Mouse (Mus musculus) ES-Bruce4 (cell line): ENCODE measurements around the gene Cxcl2. TPM values are rescaled to one million over a fixed set of nuclear protein-coding genes. Genes with fewer than 3 reads are reported as not detected.

Experiments used
- H3K27ac ChIP-seq: 2 replicates; pipeline ENCODE4 v1.5.1; 2012; ENCODE audit warnings: low read length, inconsistent platforms; ENCODE audit not compliant: insufficient read depth
- H3K27me3 ChIP-seq: 2 replicates; pipeline ENCODE4 v1.6.1; 2012; ENCODE audit warnings: mild to moderate bottlenecking, low read length, inconsistent platforms; ENCODE audit not compliant: control insufficient read depth, poor library complexity, insufficient read depth, severe bottlenecking
- H3K36me3 ChIP-seq: 2 replicates; pipeline ENCODE4 v1.6.1; 2012; ENCODE audit warnings: inconsistent platforms, mild to moderate bottlenecking, low read length, moderate library complexity; ENCODE audit not compliant: control insufficient read depth, poor library complexity, insufficient read depth, severe bottlenecking
- H3K4me1 ChIP-seq: one replicate; pipeline ENCODE4 v1.8.1; 2011; ENCODE audit warnings: low read length; ENCODE audit not compliant: control insufficient read depth, insufficient read depth
- H3K4me3 ChIP-seq: 2 replicates; pipeline ENCODE4 v1.5.1; 2011; ENCODE audit warnings: low read depth, mild to moderate bottlenecking, low read length
- H3K9ac ChIP-seq: 2 replicates; pipeline ENCODE4 v1.6.1; 2012; ENCODE audit warnings: low read depth, mild to moderate bottlenecking, inconsistent platforms; ENCODE audit not compliant: poor library complexity, severe bottlenecking
- H3K9me3 ChIP-seq: replicated peaks from 2 replicates; pipeline ENCODE4 v1.6.1; 2012; ENCODE audit warnings: mild to moderate bottlenecking, low read length, inconsistent platforms; ENCODE audit not compliant: control insufficient read depth, poor library complexity, insufficient read depth, severe bottlenecking
- CTCF ChIP-seq: IDR thresholded peaks from one replicate; pipeline ENCODE4 v1.8.1; 2011; ENCODE audit warnings: low read depth, low read length
- EP300 ChIP-seq: IDR thresholded peaks from 2 replicates; pipeline ENCODE4 v1.6.1; 2011; ENCODE audit warnings: low read depth, low read length; ENCODE audit not compliant: insufficient read depth
- POLR2A ChIP-seq: IDR thresholded peaks from one replicate; pipeline ENCODE4 v1.8.1; 2011; ENCODE audit warnings: low read length; ENCODE audit not compliant: insufficient read depth
- polyA plus RNA-seq: library from polyadenylated mRNA; stranded (reverse); fragments of >200 nt; gene quantifications from 2 replicates; pipeline ENCODE4 v1.2.4, GENCODE M21; 2011; ENCODE audit warnings: low read depth; ENCODE audit not compliant: missing spikeins, insufficient read depth, insufficient read length

Cxcl2 gene
- polyA plus RNA-seq, 1 experiment: not detected

DNA sequence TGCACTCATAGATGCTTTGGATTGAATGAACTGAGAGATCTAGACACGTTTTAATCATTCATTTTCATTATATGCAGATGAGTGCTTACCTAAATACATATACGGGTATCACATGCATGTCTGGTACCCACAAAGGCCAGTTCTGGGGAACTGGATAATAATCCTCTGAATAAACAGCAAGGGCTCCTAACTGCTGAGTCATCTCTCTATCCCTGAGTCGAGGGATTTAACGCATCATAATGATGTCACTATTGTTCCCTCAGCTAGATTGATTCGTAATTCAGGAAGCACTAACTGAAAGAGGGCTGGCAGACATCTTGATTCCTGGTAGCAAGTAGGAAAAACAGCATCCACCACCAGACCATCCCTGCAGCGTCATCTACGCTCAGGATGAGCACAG is 3.0 kb upstream of the Cxcl2 start:
- H3K36me3 ChIP-seq: no peaks in the 10 kb centered on the region

DNA sequence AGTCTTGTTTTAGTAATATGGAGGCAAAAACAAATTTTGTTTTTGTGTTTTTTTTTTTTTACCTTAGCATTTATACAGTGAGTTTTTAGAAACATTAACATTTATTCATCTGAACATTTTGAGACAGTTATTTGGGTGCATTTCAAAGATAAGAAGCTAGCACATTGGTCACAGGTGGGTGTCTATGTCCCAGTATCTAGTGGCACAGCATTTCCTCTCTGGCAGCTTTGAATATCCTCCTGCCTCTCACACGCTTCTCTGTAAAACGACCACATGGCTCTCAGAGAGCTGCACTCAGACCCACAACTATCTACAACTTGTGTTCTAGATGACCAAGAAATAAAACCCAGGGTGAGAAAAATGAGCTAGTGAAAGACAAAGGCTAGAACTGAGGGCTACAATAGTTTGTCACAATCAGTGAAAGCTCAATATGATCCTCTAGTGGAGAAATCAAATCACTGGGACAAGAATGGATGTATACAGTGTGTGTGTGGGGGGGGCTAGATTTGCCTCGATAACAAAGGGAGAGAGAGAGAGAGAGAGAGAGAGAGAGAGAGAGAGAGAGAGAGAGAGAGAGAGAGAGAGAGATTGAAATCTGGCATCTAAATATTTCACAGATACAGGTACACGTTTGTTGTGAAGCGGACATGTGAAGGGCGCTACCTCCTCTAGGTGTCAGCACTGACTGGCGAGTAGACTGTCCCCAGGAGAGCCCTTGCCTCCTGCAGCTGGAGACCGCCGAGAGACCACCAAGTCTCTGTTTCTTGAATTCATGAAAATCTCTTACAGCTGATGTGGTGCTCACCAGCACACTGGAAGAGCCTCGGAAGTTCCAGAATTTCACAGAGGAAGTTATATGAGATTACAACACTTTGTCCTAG is 1.1 kb upstream of the Cxcl2 start:
- Histone ChIP-seq H3K27ac (no peak overlapping the region), H3K9ac (no peak overlapping the region), H3K4me1 (no peaks in the 10 kb centered on the region), H3K4me3 (no peak overlapping the region), H3K9me3 (no peaks in the 10 kb centered on the region), H3K27me3 (no peaks in the 10 kb centered on the region), H3K36me3 (no peaks in the 10 kb centered on the region)
- TF ChIP-seq CTCF: peak; percentile 50
- TF ChIP-seq EP300: no peak

More for the DNA sequence above, 3.0 kb upstream of the Cxcl2 start:
- Histone ChIP-seq H3K27ac (no peak overlapping the region), H3K4me3 (no peak overlapping the region), H3K4me1 (no peaks in the 10 kb centered on the region), H3K9ac (no peak overlapping the region), H3K27me3 (no peaks in the 10 kb centered on the region), H3K9me3 (no peaks in the 10 kb centered on the region)
- no peak for TF ChIP-seq EP300
- TF ChIP-seq CTCF: no peak
- no peak for TF ChIP-seq POLR2A

DNA sequence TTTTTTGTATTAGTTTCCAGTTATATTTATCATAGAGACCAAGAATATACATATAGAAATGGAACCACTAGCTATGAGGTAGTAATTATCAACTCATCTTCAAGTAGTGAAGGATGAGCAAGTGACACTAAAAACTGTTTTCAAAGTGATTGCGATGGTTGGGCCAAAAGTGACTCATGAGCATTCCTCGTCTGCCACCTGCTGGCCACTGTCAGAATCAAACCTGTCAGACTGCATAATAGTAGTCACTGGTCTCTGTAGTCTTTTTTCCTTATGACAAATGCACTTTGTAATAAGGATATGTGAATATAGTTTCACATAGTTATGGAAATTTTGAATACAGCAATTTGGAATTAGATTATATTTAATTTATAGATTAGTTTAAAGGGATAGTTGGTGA is 5.3 kb downstream of the Cxcl2 start:
- H3K9me3 ChIP-seq: no peaks in the 10 kb centered on the region

DNA sequence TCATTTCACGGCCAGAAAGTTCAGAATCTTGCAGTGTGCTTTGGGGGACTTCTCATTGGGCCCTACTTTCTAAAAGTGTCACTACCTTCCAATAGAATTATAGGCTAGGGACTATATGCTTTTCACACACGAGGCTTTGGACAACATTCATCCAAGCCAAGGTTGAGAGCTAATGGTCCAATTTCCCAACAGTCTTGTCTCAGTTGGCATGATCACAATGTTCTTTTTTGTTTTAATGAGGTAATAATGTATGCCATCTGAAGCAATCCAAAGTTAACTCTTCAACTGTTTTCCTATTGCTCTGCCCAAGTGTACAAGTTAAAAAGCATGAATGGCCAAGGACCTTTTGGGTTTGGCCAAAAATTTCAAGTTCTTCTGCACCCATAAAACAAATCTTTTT is 15.8 kb downstream of the Cxcl2 start:
- Histone ChIP-seq H3K9ac (no peak overlapping the region), H3K27ac (no peak overlapping the region), H3K36me3 (no peaks in the 10 kb centered on the region), H3K4me3 (no peak overlapping the region), H3K4me1 (no peaks in the 10 kb centered on the region), H3K9me3 (no peaks in the 10 kb centered on the region; the same call in 1 of the 2 replicates), H3K27me3 (no peaks in the 10 kb centered on the region)
- TF ChIP-seq POLR2A: no peak
- TF ChIP-seq EP300: no peak
- no peak for TF ChIP-seq CTCF

More for the DNA sequence above, 5.3 kb downstream of the Cxcl2 start:
- H3K27ac ChIP-seq: no peak overlapping the region
- H3K27me3 ChIP-seq: no peaks in the 10 kb centered on the region
- no peak overlapping the region for H3K9ac ChIP-seq
- H3K4me3 ChIP-seq: no peak overlapping the region
- no peaks in the 10 kb centered on the region for H3K36me3 ChIP-seq
- H3K4me1 ChIP-seq: no peaks in the 10 kb centered on the region
- TF ChIP-seq POLR2A (no peak), CTCF (peak; percentile 76)

DNA sequence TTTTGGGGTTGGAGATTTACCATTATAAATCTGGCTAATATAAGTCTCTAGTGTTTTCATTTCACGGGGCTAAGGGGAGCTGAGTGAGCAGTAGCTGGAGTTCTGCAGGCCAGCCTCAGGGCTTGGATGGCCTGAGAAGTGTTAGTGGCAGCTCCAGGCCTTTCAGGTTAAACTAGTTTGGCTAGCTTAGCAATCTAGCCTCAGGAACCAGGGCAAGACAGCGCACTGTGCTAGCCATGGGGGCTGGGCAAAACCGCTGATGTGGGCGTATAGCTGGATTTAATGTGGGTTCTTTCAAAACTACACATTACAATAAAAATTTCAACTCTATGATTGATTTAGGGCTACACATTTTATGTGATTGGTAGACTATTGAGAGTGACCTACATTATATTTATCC is 19.3 kb downstream of the Cxcl2 start:
- Histone ChIP-seq H3K4me3 (no peak overlapping the region), H3K4me1 (no peaks in the 10 kb centered on the region), H3K9ac (no peak overlapping the region), H3K27me3 (no peaks in the 10 kb centered on the region), H3K36me3 (no peaks in the 10 kb centered on the region), H3K9me3 (no peaks in the 10 kb centered on the region; the same call in 1 of the 2 replicates), H3K27ac (no peak overlapping the region)
- TF ChIP-seq EP300 (0 out of 2 replicates have a peak, but pooled peaks have one; percentile 46), CTCF (no peak), POLR2A (no peak)

DNA sequence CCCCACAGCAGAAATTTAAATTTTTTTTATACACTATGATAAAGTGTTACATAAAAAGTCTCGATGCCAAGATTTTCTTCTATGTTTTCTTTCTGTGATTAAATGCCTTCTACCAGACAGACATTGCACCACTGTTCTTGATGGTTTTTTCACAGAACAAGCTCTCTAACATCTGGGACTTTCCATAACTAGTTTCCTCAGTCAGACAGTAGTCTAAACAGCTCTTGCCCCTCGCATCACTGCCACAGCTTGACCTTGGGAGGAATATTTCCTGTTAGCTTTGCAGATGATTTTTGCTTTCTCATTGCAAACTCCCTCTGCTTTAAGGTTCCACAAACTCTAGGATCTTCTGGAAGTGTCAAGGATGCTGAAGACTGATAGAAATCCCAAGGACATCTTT is 26.9 kb downstream of the Cxcl2 start:
- H3K4me1 ChIP-seq: no peaks in the 10 kb centered on the region
- peak overlapping the region; percentile 63 for H3K4me3 ChIP-seq
- TF ChIP-seq CTCF (no peak), EP300 (no peak), POLR2A (no peak)
- peak overlapping the region; percentile 67; the same call in 1 of the 2 replicates for H3K9ac ChIP-seq
- H3K27me3 ChIP-seq: no peaks in the 10 kb centered on the region
- H3K36me3 ChIP-seq: no peaks in the 10 kb centered on the region
- H3K27ac ChIP-seq: peak overlapping the region; percentile 41; the same call in 1 of the 2 replicates
- H3K9me3 ChIP-seq: no peaks in the 10 kb centered on the region
